Mouse (Mus musculus) neural tube, embryonic 14.5 days (tissue): ENCODE data around the gene Jak1. TPM values are rescaled to one million over a fixed set of nuclear protein-coding genes. Genes with fewer than 3 reads are reported as not detected.

ENCODE experiments used
- ATAC-seq: fragments of 200-750 bp; cut with Nextera tagmentation; 2 replicates; pipeline ENCODE4 v1.8.0; 2017; ENCODE audit warnings: low read depth, mild to moderate bottlenecking, moderate TSS enrichment, moderate library complexity
- H3K27ac ChIP-seq: fragments of 300-500 bp; sonication (generic); 2 replicates; pipeline ENCODE4 v1.5.1; 2014; ENCODE audit warnings: low read depth, mild to moderate bottlenecking, control low read depth, low read length, moderate library complexity, mixed read lengths
- H3K27me3 ChIP-seq: fragments of 300-500 bp; sonication (generic); 2 replicates; pipeline ENCODE4 v1.6.1; 2014; ENCODE audit warnings: low read length; ENCODE audit not compliant: control insufficient read depth, insufficient read depth
- H3K36me3 ChIP-seq: fragments of 300-500 bp; sonication (generic); 2 replicates; pipeline ENCODE4 v1.6.1; 2014; ENCODE audit warnings: low read length, mixed read lengths; ENCODE audit not compliant: control insufficient read depth, insufficient read depth
- H3K4me1 ChIP-seq: fragments of 300-500 bp; sonication (generic); 2 replicates; pipeline ENCODE4 v1.6.1; 2014; ENCODE audit warnings: low read length; ENCODE audit not compliant: control insufficient read depth, insufficient read depth
- H3K4me2 ChIP-seq: fragments of 300-500 bp; sonication (generic); 2 replicates; pipeline ENCODE4 v1.6.1; 2014; ENCODE audit warnings: mild to moderate bottlenecking, low read depth, low read length, control low read depth
- H3K4me3 ChIP-seq: fragments of 300-500 bp; sonication (generic); 2 replicates; pipeline ENCODE4 v1.5.1; 2014; ENCODE audit warnings: low read depth, low read length, control low read depth, mixed read lengths
- H3K9ac ChIP-seq: fragments of 300-500 bp; sonication (generic); replicated peaks from 2 replicates; pipeline ENCODE4 v1.6.1; 2014; ENCODE audit warnings: low read depth, mild to moderate bottlenecking, control low read depth, low read length, mixed read lengths
- H3K9me3 ChIP-seq: fragments of 300-500 bp; sonication (generic); 2 replicates; pipeline ENCODE4 v1.6.1; 2016; ENCODE audit warnings: low read length; ENCODE audit not compliant: control insufficient read depth
- WGBS: fragments of 180-500 bp; shearing (Covaris S2); extraction: QIAGEN DNeasy Blood & Tissue Kit; methylation state at CpG from one replicate; pipeline ENCODE4 v1.1.7; 2014; 5-methylcytosine and 5-hydroxymethylcytosine counted together
- polyA plus RNA-seq: library from polyadenylated mRNA; unstranded; fragments of >200 nt; fragmentation: Nextera tagmentation; extraction: Ambion mirVana; gene quantifications from 2 replicates; pipeline ENCODE4 v1.2.1, GENCODE M21; 2014

Jak1 gene
- polyA plus RNA-seq, 1 experiment from 2014 or later: 119 TPM

- ATAC-seq: no peak
- WGBS: 91% methylated on average over 2 of the region's 2 CpGs
- H3K36me3 ChIP-seq: no peaks in the 10 kb centered on the region
These were observed 68.7 kb downstream of the Jak1 start for GRCm38 (mm10) chr4:101196407-101196806.

GRCm38 (mm10) chr4:101194170-101194569 is 70.9 kb downstream of the Jak1 start:
- H3K4me3 ChIP-seq: no peak overlapping the region
- no peaks in the 10 kb centered on the region for H3K36me3 ChIP-seq
- H3K27ac ChIP-seq: no peak overlapping the region
- H3K9ac ChIP-seq: no peak overlapping the region
- no peaks in the 10 kb centered on the region for H3K4me1 ChIP-seq
- no peak overlapping the region for H3K4me2 ChIP-seq
- 80% methylated on average over 1 of the region's 1 CpGs for WGBS
- no peak for ATAC-seq
- H3K9me3 ChIP-seq: no peaks in the 10 kb centered on the region
- H3K27me3 ChIP-seq: no peaks in the 10 kb centered on the region

More at GRCm38 (mm10) chr4:101196407-101196806, 68.7 kb downstream of the Jak1 start:
- Histone ChIP-seq H3K9me3 (no peaks in the 10 kb centered on the region), H3K4me1 (no peaks in the 10 kb centered on the region), H3K9ac (no peak overlapping the region), H3K4me3 (no peak overlapping the region), H3K27ac (no peak overlapping the region), H3K4me2 (no peak overlapping the region), H3K27me3 (no peaks in the 10 kb centered on the region)

- WGBS: 96% methylated on average over 5 of the region's 5 CpGs
These were observed 72.7 kb downstream of the Jak1 start for GRCm38 (mm10) chr4:101192241-101192976.

DNA sequence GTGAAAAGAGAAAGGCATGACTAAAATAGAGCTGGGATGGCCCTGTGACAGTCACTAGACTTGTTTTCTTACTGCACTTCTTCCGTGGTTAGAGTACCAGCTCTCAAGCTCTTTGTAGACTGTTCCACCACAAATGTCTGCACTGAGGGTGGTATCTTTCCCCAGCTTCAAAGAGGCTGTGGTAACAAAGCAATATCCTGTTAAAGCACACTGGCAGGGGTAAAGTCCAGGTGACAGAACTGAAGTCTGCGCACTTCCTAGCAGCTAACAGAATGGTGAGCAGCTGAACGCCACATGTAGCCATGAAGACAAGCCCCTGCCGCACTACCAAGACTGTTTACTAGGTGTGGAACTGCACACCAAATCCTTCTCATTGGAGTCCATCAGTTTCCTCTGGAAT is 77.7 kb downstream of the Jak1 start:
- no peaks in the 10 kb centered on the region for H3K9me3 ChIP-seq
- H3K9ac ChIP-seq: no peak overlapping the region
- ATAC-seq: no peak
- H3K4me3 ChIP-seq: no peak overlapping the region
- H3K36me3 ChIP-seq: no peaks in the 10 kb centered on the region
- H3K27me3 ChIP-seq: no peaks in the 10 kb centered on the region
- 84% methylated on average over 4 of the region's 4 CpGs for whole genome bisulfite sequencing
- no peak overlapping the region for H3K27ac ChIP-seq
- no peak overlapping the region for H3K4me2 ChIP-seq
- H3K4me1 ChIP-seq: no peaks in the 10 kb centered on the region

More at GRCm38 (mm10) chr4:101192241-101192976, 72.7 kb downstream of the Jak1 start:
- H3K27me3 ChIP-seq: no peaks in the 10 kb centered on the region
- H3K4me1 ChIP-seq: no peaks in the 10 kb centered on the region
- no peaks in the 10 kb centered on the region for H3K9me3 ChIP-seq
- H3K4me2 ChIP-seq: no peak overlapping the region
- no peak overlapping the region for H3K9ac ChIP-seq
- H3K4me3 ChIP-seq: no peak overlapping the region
- no peak for ATAC-seq
- H3K36me3 ChIP-seq: no peaks in the 10 kb centered on the region
- H3K27ac ChIP-seq: no peak overlapping the region

- Histone ChIP-seq H3K9me3 (no peaks in the 10 kb centered on the region), H3K36me3 (no peaks in the 10 kb centered on the region), H3K4me1 (no peaks in the 10 kb centered on the region), H3K4me2 (no peak overlapping the region), H3K27me3 (no peaks in the 10 kb centered on the region), H3K9ac (no peak overlapping the region), H3K4me3 (no peak overlapping the region), H3K27ac (no peak overlapping the region)
- no peak for ATAC-seq
- 93% methylated on average over 5 of the region's 5 CpGs for WGBS
These were observed 78.5 kb downstream of the Jak1 start for GRCm38 (mm10) chr4:101186591-101186990.

DNA sequence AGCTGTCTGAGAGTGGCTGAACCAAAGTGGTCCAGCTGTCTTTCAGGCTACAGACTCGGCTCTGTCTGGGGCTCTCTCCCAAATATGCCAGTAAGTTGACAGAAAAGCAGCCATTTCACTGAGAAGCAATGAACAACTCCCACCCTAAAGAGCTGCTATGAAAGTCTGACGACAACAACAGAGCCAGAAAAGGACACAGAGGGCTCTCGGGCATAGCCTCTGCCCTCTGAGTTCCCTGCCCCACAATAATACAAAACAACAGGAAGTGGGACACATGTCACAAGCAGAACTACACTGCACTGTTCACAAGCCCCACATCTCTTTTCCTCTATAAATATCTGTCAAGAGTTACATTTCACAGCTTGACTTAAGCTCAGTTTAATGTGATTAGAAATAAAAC is 79.9 kb downstream of the Jak1 start:
- no peak overlapping the region for H3K4me3 ChIP-seq
- no peak overlapping the region for H3K4me2 ChIP-seq
- H3K9me3 ChIP-seq: no peaks in the 10 kb centered on the region
- H3K27me3 ChIP-seq: no peaks in the 10 kb centered on the region
- no peak overlapping the region for H3K9ac ChIP-seq
- ATAC-seq: no peak
- H3K4me1 ChIP-seq: no peaks in the 10 kb centered on the region
- no peak overlapping the region for H3K27ac ChIP-seq
- H3K36me3 ChIP-seq: no peaks in the 10 kb centered on the region
- 57% methylated on average over 3 of the region's 3 CpGs for WGBS

DNA sequence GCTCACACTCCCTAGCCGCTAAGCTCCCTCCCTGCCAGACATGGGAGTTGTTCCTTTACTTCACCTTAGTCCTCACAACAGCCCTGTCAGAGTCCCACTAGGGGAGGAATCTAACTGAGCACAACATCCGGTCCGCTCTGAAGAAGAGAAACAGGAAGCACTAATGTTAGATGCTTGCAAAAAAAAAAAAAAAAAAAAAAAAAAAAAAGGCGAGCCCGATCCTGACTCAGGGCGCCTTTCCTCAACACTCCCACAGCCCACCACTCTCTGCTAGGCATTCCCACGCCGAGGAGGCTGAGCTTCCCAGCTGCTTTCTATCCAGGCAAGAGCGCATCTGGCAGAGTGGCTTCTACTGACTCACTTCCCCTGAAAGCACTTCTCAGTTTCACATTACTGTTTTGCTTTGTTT is 82.5 kb downstream of the Jak1 start:
- WGBS: 71% methylated on average over 8 of the region's 9 CpGs
- no peaks in the 10 kb centered on the region for H3K9me3 ChIP-seq
- no peaks in the 10 kb centered on the region for H3K4me1 ChIP-seq

GRCm38 (mm10) chr4:101180681-101181080 is 84.4 kb downstream of the Jak1 start:
- Histone ChIP-seq H3K36me3 (no peaks in the 10 kb centered on the region), H3K4me2 (no peak overlapping the region), H3K9me3 (no peaks in the 10 kb centered on the region), H3K4me1 (no peaks in the 10 kb centered on the region), H3K4me3 (no peak overlapping the region), H3K27ac (no peak overlapping the region), H3K9ac (no peak overlapping the region), H3K27me3 (no peaks in the 10 kb centered on the region)
- 79% methylated on average over 5 of the region's 5 CpGs for WGBS
- ATAC-seq: no peak

More for the DNA sequence above, 82.5 kb downstream of the Jak1 start:
- no peak overlapping the region for H3K9ac ChIP-seq
- no peak overlapping the region for H3K4me2 ChIP-seq
- no peak for ATAC-seq
- no peaks in the 10 kb centered on the region for H3K27me3 ChIP-seq
- no peaks in the 10 kb centered on the region for H3K36me3 ChIP-seq
- H3K4me3 ChIP-seq: no peak overlapping the region
- no peak overlapping the region for H3K27ac ChIP-seq

DNA sequence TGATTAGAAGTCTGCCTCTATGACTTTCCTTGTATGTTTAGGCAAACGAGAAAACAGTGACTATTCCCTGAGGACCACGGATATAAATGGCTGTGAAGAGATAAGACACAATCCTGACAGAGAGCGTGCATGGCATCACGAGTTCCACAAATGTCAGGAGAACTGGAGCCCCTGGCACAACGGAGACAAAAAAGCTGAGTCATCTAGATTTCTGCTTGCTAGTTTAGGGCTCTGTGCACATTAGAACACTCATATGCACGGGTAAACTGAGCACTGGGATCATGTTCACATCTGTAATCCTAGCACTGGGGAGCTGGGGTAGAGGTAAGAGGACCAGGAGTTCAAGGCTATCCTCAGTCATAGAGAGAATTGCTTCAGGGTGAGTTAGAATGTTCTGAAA is 85.2 kb downstream of the Jak1 start:
- ATAC-seq: no peak
- H3K36me3 ChIP-seq: no peaks in the 10 kb centered on the region
- no peak overlapping the region for H3K27ac ChIP-seq
- H3K4me2 ChIP-seq: no peak overlapping the region
- no peak overlapping the region for H3K4me3 ChIP-seq
- H3K27me3 ChIP-seq: no peaks in the 10 kb centered on the region
- 69% methylated on average over 6 of the region's 6 CpGs for WGBS
- H3K9ac ChIP-seq: no peak overlapping the region
- no peaks in the 10 kb centered on the region for H3K4me1 ChIP-seq
- no peaks in the 10 kb centered on the region for H3K9me3 ChIP-seq
